Mouse (Mus musculus): ENCODE results near the gene Cfap77.

- TF ChIP-seq POLR2A (IDR thresholded peaks at IDR 0.05; ENCODE audit: control insufficient read depth, extremely low read depth, insufficient read depth, low read length, poor library complexity) (no peak), CTCF (IDR thresholded peaks at IDR 0.05; ENCODE audit: borderline replicate concordance, control insufficient read depth, extremely low read depth, insufficient read depth, low read length, poor library complexity) (no peak)
Observed at GRCm38 (mm10) chr2:29076226-29076625, 21.4 kb upstream of the Cfap77 start.
